Mouse (Mus musculus) heart, embryonic 16.5 days (tissue): ENCODE data around the gene Kcna2. TPM values are rescaled to one million over a fixed set of nuclear protein-coding genes. Genes with fewer than 3 reads are reported as not detected.

Experiments
- ATAC-seq: fragments of 200-750 bp; cut with Nextera tagmentation; replicated peaks from 2 replicates; pipeline ENCODE4 v1.8.0; 2017; ENCODE audit warnings: moderate number of reproducible peaks; ENCODE audit not compliant: insufficient read depth, low FRiP score; ENCODE audit errors: extremely low read depth
- H3K27ac ChIP-seq: fragments of 300-500 bp; sonication (generic); 2 replicates; pipeline ENCODE4 v1.5.1; 2014; ENCODE audit warnings: mild to moderate bottlenecking, low read length, control low read depth, moderate library complexity
- H3K27me3 ChIP-seq: fragments of 300-500 bp; sonication (generic); 2 replicates; pipeline ENCODE4 v1.6.1; 2014; ENCODE audit warnings: low read length, mixed read lengths; ENCODE audit not compliant: control insufficient read depth, insufficient read depth
- H3K36me3 ChIP-seq: fragments of 300-500 bp; sonication (generic); 2 replicates; pipeline ENCODE4 v1.6.1; 2014; ENCODE audit not compliant: control insufficient read depth, insufficient read depth
- H3K4me1 ChIP-seq: fragments of 300-500 bp; sonication (generic); 2 replicates; pipeline ENCODE4 v1.6.1; 2014; ENCODE audit warnings: low read length, mixed read lengths; ENCODE audit not compliant: control insufficient read depth, insufficient read depth
- H3K4me2 ChIP-seq: fragments of 300-500 bp; sonication (generic); 2 replicates; pipeline ENCODE4 v1.6.1; 2014; ENCODE audit warnings: low read depth, mild to moderate bottlenecking, control low read depth, low read length
- H3K4me3 ChIP-seq: fragments of 300-500 bp; sonication (generic); 2 replicates; pipeline ENCODE4 v1.5.1; 2014; ENCODE audit warnings: mild to moderate bottlenecking, control low read depth, low read length
- H3K9ac ChIP-seq: fragments of 300-500 bp; sonication (generic); 2 replicates; pipeline ENCODE4 v1.6.1; 2014; ENCODE audit warnings: low read length, control low read depth
- H3K9me3 ChIP-seq: fragments of 300-500 bp; sonication (generic); replicated peaks from 2 replicates; pipeline ENCODE4 v1.6.1; 2016; ENCODE audit warnings: low read length; ENCODE audit not compliant: control insufficient read depth
- whole genome bisulfite sequencing: fragments of 180-500 bp; shearing (Covaris S2); extraction: QIAGEN DNeasy Blood & Tissue Kit; methylation state at CpG from one replicate; pipeline ENCODE4 v1.1.7; 2014; 5-methylcytosine and 5-hydroxymethylcytosine counted together
- polyA plus RNA-seq: library from polyadenylated mRNA; unstranded; fragments of >200 nt; fragmentation: Nextera tagmentation; extraction: Ambion mirVana; gene quantifications from 2 replicates; pipeline ENCODE4 v1.2.1, GENCODE M21; 2015

Gene Kcna2
- polyA plus RNA-seq, result 0.05 and 0.07 TPM in 2 replicates

GRCm38 (mm10) chr3:107100811-107101455 is at the start of gene Kcna2:
Gene Kcna2 (plus strand): TSS chr3:107101146.
- Histone ChIP-seq H3K27me3 (peaks cover 62% of the 10 kb centered on the region), H3K4me3 (peak within 1 kb of the TSS; percentile 66), H3K36me3 (no peaks in the 10 kb centered on the region), H3K27ac (no peak within 1 kb of the TSS), H3K4me1 (peaks cover 11% of the 10 kb centered on the region), H3K4me2 (peak within 1 kb of the TSS; percentile 99), H3K9ac (peak within 1 kb of the TSS; percentile 65), H3K9me3 (no peaks in the 10 kb centered on the region)
- no peak for ATAC-seq
- 6% methylated on average over 16 of the region's 16 CpGs for WGBS

GRCm38 (mm10) chr3:107061468-107061867 is 39.5 kb upstream of the Kcna2 start:
- no peaks in the 10 kb centered on the region for H3K4me1 ChIP-seq
- WGBS, result 83% methylated on average over 1 of the region's 1 CpGs
- no peak overlapping the region for H3K4me3 ChIP-seq
- no peaks in the 10 kb centered on the region for H3K9me3 ChIP-seq
- ATAC-seq, result no peak
- H3K9ac ChIP-seq, result no peak overlapping the region
- no peak overlapping the region for H3K27ac ChIP-seq
- H3K4me2 ChIP-seq, result no peak overlapping the region
- no peaks in the 10 kb centered on the region for H3K36me3 ChIP-seq
- H3K27me3 ChIP-seq, result no peaks in the 10 kb centered on the region

- no peak overlapping the region for H3K9ac ChIP-seq
- H3K9me3 ChIP-seq, result no peaks in the 10 kb centered on the region
- H3K36me3 ChIP-seq, result no peaks in the 10 kb centered on the region
- H3K4me3 ChIP-seq, result no peak overlapping the region
- no peak overlapping the region for H3K27ac ChIP-seq
- no peaks in the 10 kb centered on the region for H3K27me3 ChIP-seq
- H3K4me1 ChIP-seq, result no peaks in the 10 kb centered on the region
- ATAC-seq, result no peak
- no peak overlapping the region for H3K4me2 ChIP-seq
- WGBS, result 39% methylated on average over 1 of the region's 1 CpGs
Observed at GRCm38 (mm10) chr3:107062771-107063170, 38.2 kb upstream of the Kcna2 start.

- 69% methylated on average over 6 of the region's 6 CpGs for WGBS
- ATAC-seq, result no peak
- Histone ChIP-seq H3K27ac (no peak overlapping the region), H3K27me3 (no peaks in the 10 kb centered on the region), H3K4me3 (no peak overlapping the region), H3K4me1 (no peaks in the 10 kb centered on the region), H3K36me3 (no peaks in the 10 kb centered on the region), H3K4me2 (no peak overlapping the region), H3K9ac (no peak overlapping the region), H3K9me3 (no peaks in the 10 kb centered on the region)
Observed at GRCm38 (mm10) chr3:107065510-107066095, 35.3 kb upstream of the Kcna2 start.

DNA sequence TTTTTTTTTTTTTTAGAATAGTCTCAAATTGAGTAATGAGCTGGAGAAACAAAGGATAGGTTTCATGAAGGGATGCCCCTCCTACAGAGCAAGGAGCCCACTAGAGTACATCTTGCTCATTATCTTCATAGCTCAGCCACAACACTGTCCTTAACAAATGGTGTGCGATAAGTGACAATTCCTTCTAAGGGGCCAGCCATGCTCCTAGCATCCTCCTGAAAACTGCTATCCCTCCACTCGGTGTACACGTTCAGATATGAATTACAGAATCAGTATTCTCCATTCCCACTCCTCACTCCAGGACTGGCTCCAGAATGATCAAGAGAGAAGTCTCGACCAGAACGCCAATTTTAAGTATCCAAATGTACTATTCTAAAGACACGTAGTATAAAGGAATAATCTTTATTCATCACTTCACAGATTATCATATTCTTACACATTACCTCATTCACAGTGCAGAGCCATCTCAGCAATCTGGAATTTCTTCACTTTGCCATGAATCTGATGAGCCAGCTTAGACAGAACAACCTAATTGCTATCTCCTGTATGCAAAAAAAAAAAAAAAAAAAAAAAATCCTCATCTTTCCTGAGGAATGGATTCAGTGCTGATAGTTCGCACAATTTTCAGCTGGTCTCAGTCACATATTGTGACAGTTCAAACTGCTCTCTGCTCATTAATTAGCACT is 34.6 kb upstream of the Kcna2 start:
- 67% methylated on average over 7 of the region's 7 CpGs for WGBS
- no peak overlapping the region for H3K4me2 ChIP-seq
- no peak for ATAC-seq

GRCm38 (mm10) chr3:107067245-107067644 is 33.7 kb upstream of the Kcna2 start:
- H3K4me2 ChIP-seq, result no peak overlapping the region
- H3K9ac ChIP-seq, result no peak overlapping the region
- H3K27ac ChIP-seq, result no peak overlapping the region
- H3K4me3 ChIP-seq, result no peak overlapping the region
- no peaks in the 10 kb centered on the region for H3K4me1 ChIP-seq
- no peaks in the 10 kb centered on the region for H3K36me3 ChIP-seq
- H3K27me3 ChIP-seq, result no peaks in the 10 kb centered on the region
- no peaks in the 10 kb centered on the region for H3K9me3 ChIP-seq
- ATAC-seq, result no peak
- 69% methylated on average over 6 of the region's 6 CpGs for WGBS

More for the DNA sequence above, 34.6 kb upstream of the Kcna2 start:
- H3K9ac ChIP-seq, result no peak overlapping the region
- H3K27me3 ChIP-seq, result no peaks in the 10 kb centered on the region
- no peaks in the 10 kb centered on the region for H3K4me1 ChIP-seq
- no peak overlapping the region for H3K4me3 ChIP-seq
- no peaks in the 10 kb centered on the region for H3K36me3 ChIP-seq
- H3K27ac ChIP-seq, result no peak overlapping the region
- no peaks in the 10 kb centered on the region for H3K9me3 ChIP-seq

- Histone ChIP-seq H3K27ac (no peak overlapping the region), H3K27me3 (no peaks in the 10 kb centered on the region), H3K4me1 (no peaks in the 10 kb centered on the region), H3K9ac (no peak overlapping the region), H3K4me2 (no peak overlapping the region), H3K9me3 (no peaks in the 10 kb centered on the region), H3K4me3 (no peak overlapping the region), H3K36me3 (no peaks in the 10 kb centered on the region)
- no peak for ATAC-seq
- 51% methylated on average over 2 of the region's 2 CpGs for WGBS
Observed at GRCm38 (mm10) chr3:107073863-107074262, 27.1 kb upstream of the Kcna2 start.

DNA sequence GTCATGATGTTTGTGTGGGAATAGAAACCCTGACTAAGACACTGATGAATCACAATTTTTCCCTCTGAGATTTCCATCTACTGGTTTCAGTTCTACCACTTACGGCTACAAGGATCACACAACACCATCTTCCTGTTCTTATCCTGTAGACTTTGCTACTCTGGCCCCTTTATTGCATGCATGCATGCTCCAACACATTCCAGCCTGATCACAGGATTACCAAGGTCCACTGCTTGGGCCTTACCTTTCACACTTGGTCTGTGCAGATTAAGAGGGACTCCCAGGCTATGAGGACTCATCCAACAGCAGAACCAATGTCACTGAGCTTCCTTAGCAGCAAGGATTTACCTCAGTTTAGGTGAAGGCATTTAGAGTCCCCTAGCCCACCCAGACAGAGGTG is 25.2 kb upstream of the Kcna2 start:
- H3K4me3 ChIP-seq, result no peak overlapping the region
- H3K9ac ChIP-seq, result no peak overlapping the region
- WGBS, result 84% methylated on average over 1 of the region's 1 CpGs
- no peaks in the 10 kb centered on the region for H3K36me3 ChIP-seq
- no peak overlapping the region for H3K27ac ChIP-seq
- no peaks in the 10 kb centered on the region for H3K4me1 ChIP-seq
- no peaks in the 10 kb centered on the region for H3K27me3 ChIP-seq
- no peak overlapping the region for H3K4me2 ChIP-seq
- no peaks in the 10 kb centered on the region for H3K9me3 ChIP-seq
- ATAC-seq, result no peak

- H3K27ac ChIP-seq, result no peak overlapping the region
- no peak overlapping the region for H3K4me3 ChIP-seq
- no peaks in the 10 kb centered on the region for H3K27me3 ChIP-seq
- no peaks in the 10 kb centered on the region for H3K4me1 ChIP-seq
- no peaks in the 10 kb centered on the region for H3K36me3 ChIP-seq
- no peak overlapping the region for H3K9ac ChIP-seq
- H3K9me3 ChIP-seq, result no peaks in the 10 kb centered on the region
- H3K4me2 ChIP-seq, result no peak overlapping the region
- WGBS, result 35% methylated on average over 3 of the region's 3 CpGs
- ATAC-seq, result no peak
Observed at GRCm38 (mm10) chr3:107076658-107077057, 24.3 kb upstream of the Kcna2 start.
